8 mouse cellular contexts compared by ENCODE assay signal in the genomic region with DNA sequence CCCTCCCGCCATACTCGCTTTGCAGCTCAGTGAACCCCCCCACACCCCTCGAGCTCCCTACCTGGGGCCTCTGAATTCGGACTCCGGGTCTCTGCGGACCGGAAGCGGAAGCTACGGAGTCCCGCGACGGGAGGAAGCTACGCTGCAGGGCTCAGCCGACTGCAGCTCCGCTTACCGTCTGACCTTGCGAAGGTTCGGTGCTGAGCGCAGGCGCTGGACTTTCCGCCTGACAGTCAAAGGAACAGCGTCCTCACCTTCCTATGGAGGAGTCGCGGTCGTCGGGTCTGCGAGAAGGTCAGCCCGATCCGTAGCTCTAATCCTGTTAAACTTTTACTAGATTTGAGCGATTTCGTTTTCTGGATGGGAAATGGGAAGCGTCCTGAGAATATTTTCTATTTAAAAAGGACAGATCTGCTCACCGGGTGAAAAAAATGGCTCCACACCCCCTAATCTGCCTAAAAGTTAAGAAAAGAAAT. TPM values are rescaled to one million over a fixed set of nuclear protein-coding genes. Genes with fewer than 3 reads are reported as not detected.
DNase-seq lines count a peak whose midpoint lies in the region; ATAC-seq and TF ChIP-seq lines count a peak whose summit lies in the region.

Gene Mrps21 (minus strand): TSS at position 128 of the 476 bp plus-strand sequence.

- TF ChIP-seq EP300 in heart, adult 2 months (IDR thresholded peaks at IDR 0.05; ENCODE audit: insufficient read depth, low read depth, low read length) = peak; percentile 64; the same call in 1 of the 2 replicates

- H3K79me2 ChIP-seq in heart, adult 2 months (replicated peaks; ENCODE audit: control insufficient read depth, insufficient read depth, low read length) = peaks cover 5% of the 10 kb centered on the region; the same call in 1 of the 2 replicates

- peak; percentile 19; the same call in 1 of the 2 replicates for TF ChIP-seq CTCF in heart, adult 2 months (IDR thresholded peaks at IDR 0.05)

- no peaks in the 10 kb centered on the region for H3K27me3 ChIP-seq in embryonic facial prominence, embryonic 13.5 days
- no peaks in the 10 kb centered on the region for H3K27me3 ChIP-seq in heart, adult 2 months (ENCODE audit: control insufficient read depth, insufficient read depth, low read length)

- DNase-seq in 3T3-L1 (ENCODE audit: low read depth, low spot score) (peak; percentile 93), liver (peak; percentile 91)
- DNase-seq in adrenal gland, postnatal 36 days = peak; percentile 92 to 93
- peak; percentile 87 to 92 for DNase-seq in heart, adult 2 months
- DNase-seq in kidney, adult 9 months = peak; percentile 94
- peak; percentile 82 to 90 for DNase-seq in spleen, postnatal 4 days (ENCODE audit: low spot score in 2 of 2)

- no peaks in the 10 kb centered on the region for H3K9me3 ChIP-seq in embryonic facial prominence, embryonic 13.5 days

- under 1% methylated on average over 33 of the region's 33 CpGs for WGBS in embryonic facial prominence, embryonic 13.5 days
- WGBS in heart, adult 2 months = under 1% methylated on average over 33 of the region's 33 CpGs

- peaks cover 16% of the 10 kb centered on the region for H3K4me1 ChIP-seq in embryonic facial prominence, embryonic 13.5 days
- peaks cover 3% of the 10 kb centered on the region for H3K4me1 ChIP-seq in heart, adult 2 months (ENCODE audit: control insufficient read depth, insufficient read depth, low read length)

- peak within 1 kb of the TSS; percentile 72 for H3K4me3 ChIP-seq in embryonic facial prominence, embryonic 13.5 days
- H3K4me3 ChIP-seq in heart, adult 2 months = peak within 1 kb of the TSS; percentile 68

- peak; percentile 99 for TF ChIP-seq POLR2A in heart, adult 2 months (IDR thresholded peaks at IDR 0.05; ENCODE audit: insufficient read depth, low read depth, low read length)

- H3K9ac ChIP-seq in embryonic facial prominence, embryonic 13.5 days = peak within 1 kb of the TSS; percentile 87
- peak within 1 kb of the TSS; percentile 65 for H3K9ac ChIP-seq in heart, adult 2 months (ENCODE audit: low read depth, low read length)

- peak; percentile 84 for ATAC-seq in embryonic facial prominence, embryonic 13.5 days (ENCODE audit: insufficient number of reproducible peaks, insufficient read depth, low FRiP score, low TSS enrichment, low read depth)
- peak; percentile 97 for ATAC-seq in monocyte, adult 5-6 weeks (replicated peaks; ENCODE audit: insufficient number of reproducible peaks, low FRiP score, low TSS enrichment, poor library complexity, severe bottlenecking)

- peaks cover 23% of the 10 kb centered on the region for H3K36me3 ChIP-seq in embryonic facial prominence, embryonic 13.5 days
- H3K36me3 ChIP-seq in heart, adult 2 months (ENCODE audit: control insufficient read depth, insufficient read depth, low read length) = no peaks in the 10 kb centered on the region; the same call in 1 of the 2 replicates

- H3K4me2 ChIP-seq in embryonic facial prominence, embryonic 13.5 days = peak within 1 kb of the TSS; percentile 75

- intact Hi-C loops in heart, adult 2 months (cut with DNase I) = no loop called here

- peak within 1 kb of the TSS; percentile 75 for H3K27ac ChIP-seq in embryonic facial prominence, embryonic 13.5 days
- H3K27ac ChIP-seq in heart, adult 2 months = peak within 1 kb of the TSS; percentile 77

RNA-seq across cellular contexts. Expression of gene Mrps21, which starts in this region (rescaled TPM):
- total RNA-seq in adrenal gland, postnatal 36 days (2021) = 100 to 1,000 TPM; 272 to 276 TPM
- 295 and 350 TPM in 2 replicates for polyA plus RNA-seq in embryonic facial prominence, embryonic 13.5 days (2015; fragmentation: Nextera tagmentation; extraction: Ambion mirVana)
- 100 to 1,000 TPM; 314 to 350 TPM for total RNA-seq in heart, adult 2 months (2021)
- polyA plus RNA-seq in heart, adult 2 months (2012; rRNA removed) = 174 and 218 TPM in 2 replicates
- total RNA-seq in monocyte, adult 5-6 weeks (2017) = 241 to 323 TPM (median 321 TPM) in 3 replicates

Comparison
In these comparisons a context has a peak if more than half of its experiments do, and no peak if none do; other contexts are left out.
1. Peak in every context shown above with its lines: DNase-seq, ATAC-seq, H3K4me3 ChIP-seq and H3K27ac ChIP-seq.